Mouse (Mus musculus) right cerebral cortex, postnatal 4 days (tissue): ENCODE measurements around the gene Paqr5.
A peak's percentile ranks its signal among the peaks of the same experiment; 100 is the strongest.

Experiments used
- DNase-seq: peaks from one replicate; pipeline ENCODE4 v3.0.0-alpha.2; 2022

Gene Paqr5

GRCm38 (mm10) chr9:62026600-62026999 is at the start of gene Paqr5:
TSS of gene Paqr5 (minus strand) at chr9:62026856.
- DNase-seq = no peak

- no peak for DNase-seq
Measured at GRCm38 (mm10) chr9:62062234-62062633, 35.6 kb upstream of the Paqr5 start.

GRCm38 (mm10) chr9:62060431-62060830 is 33.8 kb upstream of the Paqr5 start:
- no peak for DNase-seq

GRCm38 (mm10) chr9:62059941-62060340 is 33.3 kb upstream of the Paqr5 start:
- no peak for DNase-seq

DNA sequence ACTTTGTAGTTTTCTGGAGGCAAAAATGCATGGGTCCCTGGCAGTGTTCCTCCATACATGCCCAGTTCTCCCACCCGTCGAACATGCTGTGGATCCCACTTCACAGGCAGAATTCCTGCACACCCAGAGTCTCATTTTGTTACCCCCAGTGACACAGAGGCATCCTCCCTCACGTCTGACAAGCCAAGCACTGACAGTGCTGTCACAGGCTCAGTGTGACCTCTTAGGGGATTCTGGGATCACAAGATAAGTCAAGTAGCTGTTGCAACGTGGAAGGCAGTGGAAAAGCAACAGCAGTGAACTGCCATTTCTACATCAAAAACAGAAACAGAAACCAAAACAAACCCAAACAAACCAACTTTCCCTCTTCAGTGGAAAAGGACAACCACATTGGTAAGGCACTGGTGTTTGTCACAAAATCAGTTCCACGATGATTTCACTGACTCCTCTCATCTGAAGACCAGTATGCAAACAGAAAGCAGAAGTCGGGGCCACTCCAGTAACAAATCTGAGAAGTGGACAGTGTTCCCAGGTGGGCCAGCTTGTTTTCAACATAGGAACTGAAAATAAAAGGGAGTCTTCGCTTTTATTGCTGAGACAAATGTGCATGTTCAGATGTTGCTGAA is 31.3 kb upstream of the Paqr5 start:
- DNase-seq = no peak

GRCm38 (mm10) chr9:62056206-62056605 is 29.6 kb upstream of the Paqr5 start:
- no peak for DNase-seq

DNA sequence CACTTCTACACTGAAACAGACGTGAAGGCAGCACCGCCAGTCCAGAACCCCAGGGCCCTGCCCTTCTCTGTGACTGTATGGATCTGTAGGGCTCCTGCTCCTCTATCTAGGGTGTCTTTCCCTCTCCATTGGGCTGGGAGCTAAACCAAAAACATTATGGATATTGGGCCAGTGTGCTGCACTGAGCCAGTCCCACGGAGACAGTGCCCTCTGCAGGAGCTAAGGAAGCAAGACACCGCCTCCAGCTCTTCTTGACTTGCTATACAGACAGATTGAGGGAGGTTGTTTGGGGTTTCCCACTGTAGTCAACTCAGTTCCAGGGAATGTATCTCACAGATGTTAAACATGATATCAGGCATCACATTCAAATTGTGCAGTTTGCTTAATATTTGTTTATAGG is 24.1 kb upstream of the Paqr5 start:
- DNase-seq = peak; percentile 20

DNA sequence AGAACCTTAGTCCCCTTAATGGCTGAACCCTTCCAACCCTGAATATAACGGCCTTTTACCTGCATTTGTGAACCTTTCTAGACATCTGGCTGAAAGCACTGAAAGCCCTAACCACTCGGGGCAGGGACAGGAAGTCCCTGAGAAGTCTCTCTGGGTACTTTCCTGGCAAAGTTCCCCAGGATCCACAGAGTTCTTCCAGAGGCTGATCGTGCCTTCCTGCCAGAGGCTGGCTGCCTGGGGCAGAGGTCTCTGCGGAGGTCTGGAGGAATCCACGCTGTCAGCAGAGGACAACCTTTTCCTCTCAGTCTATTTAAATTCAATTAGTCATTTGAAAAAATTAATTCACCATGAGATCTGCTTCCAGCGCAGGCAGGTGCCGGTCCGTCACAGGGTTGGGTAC is 22.5 kb upstream of the Paqr5 start:
- no peak for DNase-seq

DNA sequence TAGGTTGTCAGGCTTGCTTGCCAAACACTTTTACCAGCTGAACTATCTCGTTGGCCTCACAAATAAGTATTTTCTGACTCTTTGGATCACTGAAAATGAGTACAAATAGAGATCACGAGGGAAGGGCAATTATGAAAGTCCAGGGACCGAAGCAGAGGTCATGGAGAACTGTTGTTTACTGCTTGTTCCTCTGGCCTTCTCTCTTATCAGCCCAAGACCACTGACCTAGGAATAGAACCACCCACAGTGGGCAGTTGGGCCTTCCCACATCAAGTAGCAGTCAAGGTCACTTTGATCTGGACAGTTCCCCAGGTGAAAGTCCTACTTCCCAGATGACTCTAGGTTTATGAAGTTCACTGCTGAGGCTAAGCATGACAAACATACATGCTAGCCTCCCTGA is 15.5 kb upstream of the Paqr5 start:
- no peak for DNase-seq

DNA sequence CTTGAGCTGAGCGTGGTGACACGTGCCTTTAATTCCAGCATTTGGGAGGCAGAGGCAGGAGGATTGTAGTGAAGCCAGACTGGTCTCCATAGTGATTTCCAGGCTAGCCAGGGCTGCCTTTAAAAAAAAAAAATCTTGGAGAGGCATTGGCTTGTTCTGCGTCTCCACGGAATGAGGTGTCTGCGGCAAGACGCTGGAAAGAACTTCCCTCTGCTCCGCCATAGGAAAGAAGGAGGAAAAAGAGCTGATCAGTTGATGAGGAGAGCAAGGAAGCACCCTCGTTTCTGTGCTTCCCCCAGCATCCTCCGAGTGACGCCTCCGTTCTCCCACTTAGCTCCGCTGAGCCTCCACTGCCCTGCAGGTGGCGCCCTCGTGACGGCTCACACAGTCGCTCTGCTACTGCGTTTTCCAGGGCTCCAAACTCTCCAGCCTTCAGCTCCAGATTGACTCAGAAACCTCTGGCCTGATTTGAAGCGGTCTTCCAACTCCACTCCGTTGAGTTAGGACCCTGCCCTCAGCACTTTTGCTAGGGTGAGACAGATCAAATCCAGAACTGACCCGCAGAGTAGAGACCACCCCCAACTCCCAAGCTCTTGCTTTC is 13.5 kb upstream of the Paqr5 start:
- DNase-seq = peak; percentile 95

- no peak for DNase-seq
Measured at GRCm38 (mm10) chr9:62035806-62036205, 9.2 kb upstream of the Paqr5 start.

- DNase-seq = no peak
Measured at GRCm38 (mm10) chr9:62032206-62032605, 5.5 kb upstream of the Paqr5 start.

- DNase-seq = no peak
Measured at GRCm38 (mm10) chr9:62028072-62028471, 1.4 kb upstream of the Paqr5 start.

- DNase-seq = no peak
Measured at GRCm38 (mm10) chr9:62025056-62025455, 1.6 kb downstream of the Paqr5 start.

GRCm38 (mm10) chr9:62023879-62024278 is 2.8 kb downstream of the Paqr5 start:
- no peak for DNase-seq

DNA sequence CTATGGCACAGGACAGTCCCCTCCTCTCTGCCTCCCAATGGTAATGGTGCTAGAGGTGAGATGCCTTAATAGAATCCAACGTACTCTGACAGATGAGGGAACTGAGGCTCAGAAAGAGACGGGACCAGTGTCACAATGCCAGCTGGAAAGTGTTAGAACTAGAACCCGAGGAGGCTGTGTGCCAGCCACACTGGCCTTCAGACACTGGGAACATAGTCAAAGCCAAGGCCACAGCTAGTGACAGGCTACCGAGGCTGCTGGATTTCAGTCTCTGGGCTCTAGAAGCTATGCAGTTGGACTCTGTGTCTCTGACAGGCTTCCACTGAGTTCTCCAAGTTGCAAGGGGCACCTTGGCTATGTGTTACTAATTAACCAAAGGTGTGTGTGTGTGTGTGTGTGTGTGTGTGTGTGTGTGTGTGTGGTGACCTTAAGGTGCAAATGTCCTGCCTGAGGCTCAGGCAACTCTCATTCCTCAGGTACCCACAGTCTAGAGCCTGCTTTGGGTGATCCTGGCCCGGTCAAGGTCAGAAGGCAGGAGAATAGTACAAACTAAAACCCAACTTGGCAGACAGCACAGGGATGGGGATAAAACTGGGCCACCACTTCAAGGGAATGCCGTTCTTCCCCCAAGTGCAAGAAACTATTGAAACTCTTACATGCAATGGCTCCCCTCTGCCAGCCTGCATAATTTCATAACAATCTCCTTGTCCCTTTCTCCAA is 3.5 kb downstream of the Paqr5 start:
- no peak for DNase-seq

GRCm38 (mm10) chr9:62021583-62022120 is 5.0 kb downstream of the Paqr5 start:
- no peak for DNase-seq

GRCm38 (mm10) chr9:62020259-62020658 is 6.4 kb downstream of the Paqr5 start:
- DNase-seq = no peak

DNA sequence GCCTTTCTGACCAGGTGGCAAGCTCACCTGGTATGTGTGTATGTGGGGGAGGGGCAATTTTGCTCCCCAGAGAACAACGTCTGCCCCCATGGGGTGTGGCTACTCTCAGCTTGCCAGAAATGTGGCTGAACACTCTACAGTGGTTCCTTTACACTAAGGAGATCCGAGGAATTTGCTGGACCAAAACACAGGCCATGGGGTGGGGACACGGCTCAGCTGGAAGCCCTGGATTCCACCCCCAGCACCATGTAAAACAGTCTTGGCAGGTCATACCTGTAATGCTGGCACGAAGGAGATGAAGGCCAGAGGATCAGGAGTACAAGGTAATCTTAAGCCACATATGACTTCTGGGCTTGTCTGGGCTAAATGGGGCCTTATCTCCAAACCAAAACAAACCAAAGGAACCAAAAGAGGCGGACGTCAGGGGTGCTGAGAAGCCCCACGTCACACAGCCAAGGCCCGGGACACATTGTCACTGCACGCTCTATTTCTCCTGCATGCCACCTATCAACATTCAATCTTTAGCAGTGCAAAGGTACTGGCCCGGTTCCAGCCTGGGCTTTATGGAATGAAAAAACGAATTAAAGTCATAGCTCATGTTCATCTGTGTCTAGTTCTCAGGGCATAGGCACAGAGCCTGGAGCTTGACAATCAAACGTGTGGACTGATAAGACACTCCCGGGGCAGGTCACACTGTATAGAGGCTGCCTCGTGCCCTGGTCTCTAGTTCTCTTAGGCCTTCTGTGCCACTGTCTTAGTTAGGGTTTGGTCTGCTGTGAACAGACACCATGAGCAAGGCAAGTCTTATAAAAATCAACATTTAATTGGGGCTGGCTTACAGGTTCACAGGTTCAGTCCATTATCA is 8.2 kb downstream of the Paqr5 start:
- no peak for DNase-seq

GRCm38 (mm10) chr9:62017329-62017728 is 9.3 kb downstream of the Paqr5 start:
- DNase-seq = no peak

DNA sequence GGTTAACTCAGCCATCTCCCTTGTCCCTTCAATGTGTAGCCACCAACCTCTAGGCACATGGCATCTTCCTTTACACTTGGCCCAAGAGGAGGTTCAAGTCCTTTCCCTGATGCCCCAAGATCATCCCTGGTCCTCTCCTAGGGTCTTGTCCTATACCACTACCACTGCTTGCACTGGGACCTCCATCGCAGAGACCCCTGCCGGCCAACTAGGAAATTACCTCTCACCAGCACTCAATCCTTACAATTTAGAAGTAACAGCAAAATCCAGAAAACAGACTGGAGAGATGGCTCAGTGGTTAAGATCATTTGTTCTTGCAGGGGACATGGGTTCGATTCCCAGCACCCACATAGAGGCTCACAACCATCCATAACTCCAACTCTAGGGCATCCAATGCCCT is 11.2 kb downstream of the Paqr5 start:
- no peak for DNase-seq

GRCm38 (mm10) chr9:62013316-62014097 is 13.1 kb downstream of the Paqr5 start:
- DNase-seq = no peak
